Mouse (Mus musculus): Measurements from ENCODE around the gene Srp54a. TPM values are rescaled to one million over a fixed set of nuclear protein-coding genes. Genes with fewer than 3 reads are reported as not detected.
A peak's percentile ranks its signal among the peaks of the same experiment; 100 is the strongest.
"Not testable (repeated sequence)": the region's sequence is repeated elsewhere in the genome, so short reads cannot be mapped to it uniquely, and the experiment has no call there.

The Srp54a gene
- polyA plus RNA-seq, 1 experiment from 2014 or later: 150 TPM

DNA sequence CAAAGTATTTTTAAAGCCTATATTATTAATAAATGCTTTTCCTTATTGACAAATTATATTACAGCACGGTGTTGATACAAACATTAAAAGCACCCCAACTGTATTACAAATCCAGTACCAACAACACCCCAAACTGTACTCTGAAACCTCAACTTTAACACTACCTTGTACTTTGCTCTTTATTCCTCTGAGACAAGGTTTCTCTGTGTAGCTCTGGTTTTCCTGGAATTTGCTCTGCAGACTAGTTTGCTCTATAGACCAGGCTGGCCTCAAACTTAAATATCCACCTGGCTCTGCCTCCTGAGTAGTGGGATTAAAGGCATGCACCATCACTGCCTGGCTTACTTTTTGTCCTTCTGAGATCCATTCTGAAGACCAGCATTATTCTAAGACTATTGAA is 17.9 kb upstream of the Srp54a start:
- H3K4me1 ChIP-seq: no peaks in the 10 kb centered on the region
- no peaks in the 10 kb centered on the region for H3K9me3 ChIP-seq (replicated peaks)
- no peaks in the 10 kb centered on the region for H3K27me3 ChIP-seq (ENCODE audit: low read depth, poor library complexity, severe bottlenecking)
- no peak overlapping the region for H3K4me3 ChIP-seq
- WGBS: 96% methylated on average over 1 of the region's 1 CpGs
- no peak overlapping the region for H3K27ac ChIP-seq
- no peak for DNase-seq (ENCODE audit: low spot score)
- H3K36me3 ChIP-seq: peaks cover 28% of the 10 kb centered on the region

DNA sequence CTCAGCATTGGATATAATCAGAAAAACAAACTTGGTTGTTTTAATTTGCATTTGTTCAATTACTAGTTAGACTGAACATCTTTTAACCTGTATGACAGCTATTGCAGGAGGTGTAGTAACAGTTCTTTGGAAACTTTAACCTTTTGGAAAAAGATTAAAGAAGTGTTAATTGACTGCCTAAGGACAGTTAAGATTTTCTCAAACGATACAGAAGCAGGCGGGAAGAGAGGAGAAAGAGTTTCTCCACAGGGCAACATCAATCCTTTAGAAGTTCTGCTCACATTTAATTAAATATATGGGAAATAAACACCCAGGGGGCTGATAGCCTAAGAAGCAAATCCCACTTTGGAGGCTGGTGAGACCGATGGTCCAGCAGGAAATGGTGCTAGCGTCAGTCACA is 7.6 kb upstream of the Srp54a start:
- Histone ChIP-seq H3K9me3 (replicated peaks) (no peaks in the 10 kb centered on the region), H3K4me3 (no peak overlapping the region), H3K36me3 (peaks cover 7% of the 10 kb centered on the region), H3K27me3 (ENCODE audit: low read depth, poor library complexity, severe bottlenecking) (no peaks in the 10 kb centered on the region), H3K4me1 (0 out of 2 replicates have a peak, but pooled peaks cover 2% of the 10 kb centered on the region), H3K27ac (no peak overlapping the region)
- no peak for DNase-seq (ENCODE audit: low spot score)
- 55% methylated on average over 4 of the region's 4 CpGs for WGBS

DNA sequence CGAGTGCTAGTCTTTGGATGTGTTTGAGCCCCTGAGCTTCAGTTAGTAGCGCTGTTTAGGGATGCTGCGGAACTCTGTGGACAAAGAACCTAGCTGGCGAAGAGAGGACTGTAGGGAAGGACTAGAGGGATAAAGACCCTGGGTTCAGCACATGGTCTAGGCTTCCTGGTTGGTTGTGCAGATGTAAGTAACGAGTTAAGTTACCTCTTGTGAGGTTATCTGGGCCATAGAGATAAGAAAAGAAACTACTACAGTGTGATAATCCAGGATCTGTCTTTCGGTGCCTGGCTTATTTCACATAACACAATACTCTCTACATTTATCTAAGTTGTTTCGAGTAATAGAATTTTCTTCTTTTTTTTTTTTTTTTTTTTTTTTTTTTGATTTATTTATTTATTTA is 6.4 kb upstream of the Srp54a start:
- peaks cover 3% of the 10 kb centered on the region for H3K36me3 ChIP-seq
- 93% methylated on average over 7 of the region's 7 CpGs for WGBS
- no peak for DNase-seq (ENCODE audit: low spot score)
- H3K27ac ChIP-seq: no peak overlapping the region
- H3K27me3 ChIP-seq (ENCODE audit: low read depth, poor library complexity, severe bottlenecking): no peaks in the 10 kb centered on the region
- no peaks in the 10 kb centered on the region for H3K9me3 ChIP-seq (replicated peaks)
- 0 out of 2 replicates have a peak, but pooled peaks cover 2% of the 10 kb centered on the region for H3K4me1 ChIP-seq
- H3K4me3 ChIP-seq: no peak overlapping the region

DNA sequence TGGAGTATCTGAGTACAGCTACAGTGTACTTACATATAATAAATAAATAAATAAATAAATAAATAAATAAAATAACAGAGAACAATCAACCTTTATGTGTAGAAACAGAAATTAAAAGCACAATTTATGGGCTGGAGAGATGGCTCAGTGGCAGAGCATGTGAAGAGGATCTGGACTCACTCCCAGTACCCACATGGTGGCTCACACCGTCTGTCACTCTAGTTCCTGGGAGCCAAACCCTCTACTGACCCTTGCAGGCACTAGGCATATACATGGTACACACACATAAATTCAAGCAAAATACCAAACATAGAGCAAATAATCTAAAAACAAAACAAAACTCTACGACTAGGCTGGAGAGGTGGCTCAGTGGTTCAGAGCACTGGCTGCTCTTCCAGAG is 4.8 kb upstream of the Srp54a start:
- H3K4me3 ChIP-seq: no peak overlapping the region
- H3K27ac ChIP-seq: no peak overlapping the region
- no peaks in the 10 kb centered on the region for H3K9me3 ChIP-seq (replicated peaks)
- 0 out of 2 replicates have a peak, but pooled peaks cover 4% of the 10 kb centered on the region for H3K4me1 ChIP-seq
- peaks cover 3% of the 10 kb centered on the region for H3K36me3 ChIP-seq
- DNase-seq (ENCODE audit: low spot score): no peak
- WGBS: 96% methylated on average over 2 of the region's 2 CpGs
- no peaks in the 10 kb centered on the region for H3K27me3 ChIP-seq (ENCODE audit: low read depth, poor library complexity, severe bottlenecking)

DNA sequence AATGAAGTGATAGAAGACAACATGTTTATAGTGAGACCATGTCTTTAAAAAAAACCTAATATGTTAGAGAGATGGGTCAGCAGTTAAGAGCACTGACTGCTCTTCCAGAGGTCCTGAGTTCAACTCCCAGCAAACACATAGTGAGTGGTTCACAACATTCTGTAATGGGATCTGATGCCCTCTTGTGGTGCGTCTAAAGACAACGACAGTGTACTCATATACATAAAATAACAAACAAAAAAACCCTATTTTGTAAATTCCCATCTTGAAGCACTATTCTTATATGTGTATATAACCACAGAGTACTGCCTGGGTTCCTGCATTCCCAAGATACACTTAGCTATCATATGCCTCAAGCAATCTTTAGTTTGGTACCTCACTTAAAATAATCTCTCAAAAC is 1.4 kb upstream of the Srp54a start:
- 59% methylated on average over 2 of the region's 2 CpGs for WGBS
- H3K4me1 ChIP-seq; DNase-seq (ENCODE audit: low spot score); H3K36me3 ChIP-seq; H3K9me3 ChIP-seq (replicated peaks); H3K27me3 ChIP-seq (ENCODE audit: low read depth, poor library complexity, severe bottlenecking); H3K4me3 ChIP-seq; H3K27ac ChIP-seq: not testable (repeated sequence)

DNA sequence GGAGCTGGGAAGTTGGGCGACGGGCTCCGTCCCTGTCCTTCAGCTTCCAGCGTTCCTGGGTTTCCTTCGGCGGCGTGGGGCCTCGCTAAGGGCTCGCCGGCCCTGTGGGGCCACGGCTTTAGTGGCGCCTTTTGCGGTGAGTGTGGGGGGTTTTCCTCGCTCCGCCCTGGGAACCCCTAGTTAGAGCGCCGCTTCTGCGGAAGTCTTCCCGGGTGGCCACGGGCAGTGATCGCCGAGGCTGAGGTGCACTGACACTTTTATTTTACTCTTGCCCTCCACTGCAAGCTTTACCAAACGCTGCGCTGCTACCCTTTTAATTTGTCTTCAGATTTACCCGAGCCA is 510 bp downstream of the Srp54a start:
- not testable (repeated sequence) for H3K9me3 ChIP-seq (replicated peaks); DNase-seq (ENCODE audit: low spot score); H3K27me3 ChIP-seq (ENCODE audit: low read depth, poor library complexity, severe bottlenecking); H3K36me3 ChIP-seq; H3K4me1 ChIP-seq
- under 1% methylated on average over 25 of the region's 25 CpGs for WGBS
- peak overlapping the region; percentile 84 for H3K27ac ChIP-seq
- peak overlapping the region; percentile 67 for H3K4me3 ChIP-seq

DNA sequence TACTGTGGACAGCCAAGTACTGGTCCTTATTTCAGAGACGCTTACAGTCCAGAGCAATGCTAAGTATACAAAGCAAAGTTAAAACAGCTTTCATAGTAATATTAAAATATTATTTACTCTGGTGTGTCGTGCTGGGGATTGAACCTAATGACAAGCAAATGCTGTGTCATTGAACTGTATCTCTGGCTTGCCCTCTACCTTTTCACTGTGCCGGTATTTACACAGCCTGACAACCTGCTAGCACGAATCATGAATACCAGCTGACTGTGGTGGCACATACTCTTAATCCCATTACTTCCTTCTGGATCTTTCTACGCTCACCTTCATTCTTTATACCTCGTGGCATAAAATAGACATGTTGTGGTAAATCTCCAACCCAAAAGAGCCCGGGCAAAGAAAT is 12.1 kb downstream of the Srp54a start:
- H3K27me3 ChIP-seq (ENCODE audit: low read depth, poor library complexity, severe bottlenecking); H3K36me3 ChIP-seq; H3K9me3 ChIP-seq (replicated peaks); H3K4me1 ChIP-seq; H3K4me3 ChIP-seq; H3K27ac ChIP-seq; DNase-seq (ENCODE audit: low spot score): not testable (repeated sequence)
- 93% methylated on average over 1 of the region's 7 CpGs for WGBS

DNA sequence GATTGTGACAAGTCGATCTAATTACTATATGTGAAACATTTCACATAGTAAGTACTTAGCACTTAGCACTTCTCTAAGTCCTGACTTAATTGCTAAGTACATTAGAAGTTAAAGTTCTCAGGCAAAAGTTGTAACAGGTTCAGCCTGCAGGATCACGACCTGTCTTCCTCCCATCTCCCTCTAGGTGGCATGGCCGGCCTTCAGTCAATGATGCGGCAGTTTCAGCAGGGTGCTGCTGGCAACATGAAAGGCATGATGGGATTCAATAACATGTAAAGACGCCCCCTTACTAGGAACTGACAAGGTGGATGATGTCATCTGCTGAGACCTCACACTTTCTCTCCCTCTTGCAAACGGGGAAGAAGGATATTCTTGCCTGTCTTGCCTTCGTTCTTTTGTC is 32.6 kb downstream of the Srp54a start:
- H3K4me3 ChIP-seq; H3K36me3 ChIP-seq; H3K4me1 ChIP-seq; DNase-seq (ENCODE audit: low spot score); H3K27ac ChIP-seq; H3K27me3 ChIP-seq (ENCODE audit: low read depth, poor library complexity, severe bottlenecking); H3K9me3 ChIP-seq (replicated peaks): not testable (repeated sequence)
- no CpG with 5 or more reads among the region's 7 CpGs for WGBS

DNA sequence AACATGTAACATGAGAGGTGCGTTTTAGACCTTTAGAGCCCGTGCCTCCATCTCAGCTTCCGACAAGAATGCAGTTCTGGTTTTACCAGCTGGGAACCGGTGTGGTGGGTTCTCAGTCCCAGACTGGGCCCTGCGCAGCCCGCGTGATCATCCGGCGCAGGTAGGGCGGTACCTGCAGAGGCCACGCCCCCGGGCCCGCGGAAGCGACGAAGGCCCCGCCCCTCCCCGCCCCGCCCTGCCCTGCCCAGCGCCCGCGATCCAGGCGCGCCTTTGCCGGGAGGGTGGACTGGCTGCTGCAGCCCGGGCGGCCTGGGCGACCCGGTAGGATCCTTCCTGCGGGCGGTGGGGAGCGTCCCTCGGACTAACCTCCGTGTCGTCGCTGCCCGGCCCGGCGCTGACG is 44.2 kb downstream of the Srp54a start, which contains the start of gene Fam177a:
Fam177a (plus strand) TSS at position 228 of the 400 bp plus-strand sequence.
- not testable (repeated sequence) for DNase-seq (ENCODE audit: low spot score); H3K4me3 ChIP-seq; H3K27ac ChIP-seq; H3K27me3 ChIP-seq (ENCODE audit: low read depth, poor library complexity, severe bottlenecking); H3K9me3 ChIP-seq (replicated peaks); H3K4me1 ChIP-seq; H3K36me3 ChIP-seq
- no CpG with 5 or more reads among the region's 40 CpGs for WGBS

DNA sequence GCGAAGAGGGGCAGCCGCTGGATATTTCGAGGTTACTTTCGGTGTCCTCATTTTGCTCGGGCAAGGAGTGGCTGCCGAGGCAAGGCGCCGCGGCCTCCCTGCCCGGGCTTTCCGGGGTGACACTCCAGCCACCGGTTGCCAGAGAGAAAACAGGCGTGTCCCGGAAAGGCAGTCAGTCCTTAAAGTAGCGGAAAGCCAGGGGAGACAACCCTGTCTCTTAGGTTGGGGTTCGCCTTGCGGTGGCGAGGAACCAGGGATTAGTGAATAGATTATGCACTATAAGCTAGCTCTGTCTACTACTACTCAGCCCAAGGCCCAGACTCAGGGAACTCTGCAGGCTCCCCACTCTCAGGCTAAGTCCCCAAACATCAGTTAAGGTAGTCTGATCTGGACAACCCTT is 44.7 kb downstream of the Srp54a start:
- H3K4me3 ChIP-seq; H3K4me1 ChIP-seq; H3K27me3 ChIP-seq (ENCODE audit: low read depth, poor library complexity, severe bottlenecking); DNase-seq (ENCODE audit: low spot score); H3K27ac ChIP-seq; H3K36me3 ChIP-seq; H3K9me3 ChIP-seq (replicated peaks): not testable (repeated sequence)
- WGBS: no CpG with 5 or more reads among the region's 18 CpGs

DNA sequence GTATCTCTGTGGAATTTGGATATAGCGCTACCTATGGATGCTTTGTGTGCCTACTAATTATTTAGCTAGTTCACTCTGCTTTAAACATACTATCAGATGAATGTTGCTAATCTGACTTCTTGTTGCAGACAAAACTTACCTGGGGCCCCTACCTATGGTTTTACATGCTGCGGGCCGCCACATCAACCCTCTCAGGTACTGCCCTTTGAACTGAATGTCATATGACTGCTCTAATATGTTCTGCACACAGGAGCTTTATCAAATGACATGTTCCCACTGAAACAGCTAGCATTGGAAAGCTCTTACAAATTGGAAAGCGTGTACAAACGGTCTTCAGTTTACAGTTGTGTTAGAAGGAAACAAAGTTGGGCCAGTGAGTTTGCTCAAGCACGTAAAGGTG is 55.5 kb downstream of the Srp54a start:
- no CpG with 5 or more reads among the region's 6 CpGs for WGBS
- not testable (repeated sequence) for H3K27me3 ChIP-seq (ENCODE audit: low read depth, poor library complexity, severe bottlenecking); DNase-seq (ENCODE audit: low spot score)

DNA sequence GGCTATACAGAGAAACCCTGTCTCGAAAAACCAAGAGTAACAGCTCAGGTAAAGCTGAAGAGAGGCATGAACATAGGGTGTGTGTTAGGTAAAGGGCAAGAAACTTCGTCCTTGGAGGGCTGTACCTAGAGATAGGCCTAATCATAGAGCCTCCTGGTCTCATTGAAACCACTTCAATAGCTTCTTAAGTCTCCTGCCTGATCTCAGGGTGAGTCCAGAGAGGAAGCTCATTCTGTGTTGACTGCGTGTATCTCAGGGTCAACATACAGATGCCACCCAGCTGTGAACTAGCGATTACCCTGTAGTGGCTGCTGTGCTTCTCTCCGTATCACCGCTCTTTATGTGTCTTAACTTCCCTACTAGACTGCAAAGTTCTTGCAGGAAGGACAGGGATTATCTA is 57.8 kb downstream of the Srp54a start:
- H3K9me3 ChIP-seq (replicated peaks); H3K27me3 ChIP-seq (ENCODE audit: low read depth, poor library complexity, severe bottlenecking): not testable (repeated sequence)
- WGBS: no CpG with 5 or more reads among the region's 6 CpGs

More for the DNA sequence above, 55.5 kb downstream of the Srp54a start:
- not testable (repeated sequence) for H3K4me3 ChIP-seq; H3K9me3 ChIP-seq (replicated peaks); H3K36me3 ChIP-seq; H3K27ac ChIP-seq; H3K4me1 ChIP-seq

DNA sequence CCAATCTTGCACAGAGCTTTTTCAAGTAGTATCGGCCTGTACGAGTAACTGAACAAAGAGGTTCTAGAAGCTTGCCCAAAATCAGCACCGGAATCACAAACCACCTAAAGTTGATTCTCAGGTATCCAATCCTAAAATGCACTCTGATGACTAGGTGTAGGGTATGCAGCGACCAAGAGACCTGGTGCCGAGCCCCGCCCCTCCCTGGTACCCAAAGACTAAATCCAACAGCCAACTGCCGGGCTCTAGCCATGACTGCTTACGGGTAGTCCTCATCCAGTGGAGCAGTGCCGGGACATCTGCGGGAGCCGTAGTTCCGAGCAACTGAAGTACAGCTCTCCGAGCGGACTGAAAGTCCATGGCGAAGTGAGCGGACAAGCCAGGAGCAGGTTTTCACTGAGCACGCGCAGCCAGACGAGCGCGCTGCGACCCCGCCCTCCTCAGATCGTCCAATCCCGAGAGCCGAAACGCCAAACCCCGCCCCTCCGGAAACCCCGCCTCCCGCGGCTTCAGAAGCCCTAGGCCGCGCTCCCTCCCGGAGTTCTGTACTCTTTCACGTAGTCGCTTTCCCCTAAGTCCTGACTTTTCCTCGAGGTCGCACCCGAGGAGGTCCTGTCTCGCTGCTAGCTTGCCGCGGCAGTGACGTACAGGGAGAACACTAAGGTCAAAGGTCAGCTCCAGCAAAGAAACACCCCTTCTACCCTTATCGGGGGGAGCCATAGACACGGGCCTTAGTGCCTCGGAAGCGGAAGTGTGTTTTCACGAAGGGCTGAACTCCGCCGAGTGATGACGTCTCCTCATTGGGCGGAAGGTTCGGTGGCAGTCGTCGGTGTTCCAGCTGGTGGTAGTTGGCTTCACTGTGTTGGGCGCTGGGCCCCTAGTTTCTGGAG is 74.7 kb downstream of the Srp54a start, which contains the start of gene Srp54b:
Srp54b (plus strand) TSS at position 546 of the 890 bp plus-strand sequence.
- H3K27ac ChIP-seq; H3K9me3 ChIP-seq (replicated peaks); H3K36me3 ChIP-seq; H3K27me3 ChIP-seq (ENCODE audit: low read depth, poor library complexity, severe bottlenecking); H3K4me1 ChIP-seq; DNase-seq (ENCODE audit: low spot score): not testable (repeated sequence)
- no CpG with 5 or more reads among the region's 57 CpGs for WGBS
- H3K4me3 ChIP-seq: peak within 1 kb of the TSS; percentile 35; the same call in 1 of the 2 replicates

More for the DNA sequence above, 57.8 kb downstream of the Srp54a start:
- H3K36me3 ChIP-seq; H3K27ac ChIP-seq; H3K4me3 ChIP-seq; H3K4me1 ChIP-seq; DNase-seq (ENCODE audit: low spot score): not testable (repeated sequence)

DNA sequence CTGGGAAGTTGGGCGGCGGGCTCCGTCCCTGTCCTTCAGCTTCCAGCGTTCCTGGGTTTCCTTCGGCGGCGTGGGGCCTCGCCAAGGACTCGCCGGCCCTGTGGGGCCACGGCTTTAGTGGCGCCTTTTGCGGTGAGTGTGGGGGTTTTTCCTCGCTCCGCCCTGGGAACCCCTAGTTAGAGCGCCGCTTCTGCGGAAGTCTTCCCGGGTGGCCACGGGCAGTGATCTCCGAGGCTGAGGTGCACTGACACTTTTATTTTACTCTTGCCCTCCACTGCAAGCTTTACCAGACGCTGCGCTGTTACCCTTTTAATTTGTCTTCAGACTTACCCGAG is 75.4 kb downstream of the Srp54a start:
- H3K4me1 ChIP-seq; H3K27ac ChIP-seq; DNase-seq (ENCODE audit: low spot score); H3K27me3 ChIP-seq (ENCODE audit: low read depth, poor library complexity, severe bottlenecking); H3K36me3 ChIP-seq; H3K9me3 ChIP-seq (replicated peaks): not testable (repeated sequence)
- WGBS: 0% methylated on average over 11 of the region's 24 CpGs
- H3K4me3 ChIP-seq: peak overlapping the region; percentile 35; the same call in 1 of the 2 replicates
